Mouse (Mus musculus): ENCODE measurements around the gene Ptf1a. TPM values are rescaled to one million over a fixed set of nuclear protein-coding genes. Genes with fewer than 3 reads are reported as not detected.

Ptf1a gene
- total RNA-seq (2018; cell fraction: chromatin; rRNA removed) = not detected
- total RNA-seq (2018; cell fraction: cytosol; rRNA removed) = not detected
- not detected for total RNA-seq (2018; cell fraction: nucleus; rRNA removed)
- polyA plus RNA-seq (2018) = not detected in 3 replicates

GRCm38 (mm10) chr2:19444931-19445831 lies at the start of gene Ptf1a:
Ptf1a (plus strand) TSS chr2:19445663.
- 5% methylated on average over 53 of the region's 53 CpGs for WGBS (ENCODE audit: missing documents)
- Histone ChIP-seq H3K79me2 (ENCODE audit: inconsistent target) (no peaks in the 10 kb centered on the region), H3K27ac (no peak within 1 kb of the TSS), H3K4me3 (ENCODE audit: inconsistent target) (no peak within 1 kb of the TSS), H3K36me3 (ENCODE audit: inconsistent target) (no peaks in the 10 kb centered on the region)

DNA sequence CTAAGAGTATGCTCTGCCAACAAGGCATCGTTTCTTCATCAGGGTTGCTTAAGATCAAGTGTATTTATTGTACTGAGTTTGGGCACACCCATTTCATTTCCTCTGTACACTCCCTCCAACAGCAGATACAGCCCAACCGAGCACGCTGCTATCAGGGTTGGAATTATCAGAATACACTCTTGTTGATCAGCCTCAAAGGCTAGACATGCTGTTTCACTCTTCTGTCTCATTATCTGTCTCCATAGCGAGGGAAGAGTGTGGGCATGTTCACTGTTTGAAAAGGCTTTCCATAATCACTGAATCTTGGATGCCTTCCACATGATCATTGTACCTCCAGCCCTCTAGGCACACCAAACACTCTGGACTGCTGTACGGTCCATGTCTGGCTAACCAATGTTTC lies 40.1 kb upstream of the Ptf1a start:
- 90% methylated on average over 5 of the region's 5 CpGs for WGBS (ENCODE audit: missing documents)
- Histone ChIP-seq H3K79me2 (ENCODE audit: inconsistent target) (no peaks in the 10 kb centered on the region), H3K27ac (no peak overlapping the region), H3K4me3 (ENCODE audit: inconsistent target) (no peak overlapping the region), H3K36me3 (ENCODE audit: inconsistent target) (no peaks in the 10 kb centered on the region)

- no peak overlapping the region for H3K27ac ChIP-seq
- no peak overlapping the region for H3K4me3 ChIP-seq (ENCODE audit: inconsistent target)
- no peaks in the 10 kb centered on the region for H3K36me3 ChIP-seq (ENCODE audit: inconsistent target)
- 86% methylated on average over 3 of the region's 3 CpGs for whole genome bisulfite sequencing (ENCODE audit: missing documents)
- H3K79me2 ChIP-seq (ENCODE audit: inconsistent target) = no peaks in the 10 kb centered on the region
These were observed 38.9 kb upstream of the Ptf1a start for GRCm38 (mm10) chr2:19406531-19406930.

- H3K36me3 ChIP-seq (ENCODE audit: inconsistent target) = no peaks in the 10 kb centered on the region
- H3K79me2 ChIP-seq (ENCODE audit: inconsistent target) = no peaks in the 10 kb centered on the region
- 20% methylated on average over 19 of the region's 19 CpGs for WGBS (ENCODE audit: missing documents)
- H3K4me3 ChIP-seq (ENCODE audit: inconsistent target) = no peak overlapping the region
- no peak overlapping the region for H3K27ac ChIP-seq
These were observed 31.1 kb upstream of the Ptf1a start for GRCm38 (mm10) chr2:19414222-19414965.

DNA sequence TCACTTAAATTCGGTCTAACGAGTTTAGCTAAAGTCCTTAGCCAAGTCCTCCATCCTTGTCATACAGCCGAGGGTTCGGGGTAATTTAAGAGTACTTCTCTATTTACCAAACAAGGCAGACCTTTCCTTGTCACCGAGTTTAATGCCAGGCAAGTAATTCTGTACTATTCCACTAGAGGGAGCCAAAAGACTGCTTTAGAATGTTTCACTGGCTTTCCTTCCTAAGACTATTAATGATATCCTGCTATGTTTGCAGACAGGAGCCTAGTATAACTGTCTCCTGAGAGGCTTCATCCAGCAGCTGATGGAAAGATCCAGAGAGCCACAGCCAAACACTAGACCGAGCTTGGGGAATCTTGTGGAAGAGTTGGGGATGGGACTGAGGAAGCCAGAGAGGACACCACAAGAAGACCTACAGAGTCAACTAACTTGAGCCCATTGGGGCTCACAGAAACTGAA lies 30.4 kb upstream of the Ptf1a start:
- Histone ChIP-seq H3K4me3 (ENCODE audit: inconsistent target) (no peak overlapping the region), H3K79me2 (ENCODE audit: inconsistent target) (no peaks in the 10 kb centered on the region), H3K27ac (no peak overlapping the region), H3K36me3 (ENCODE audit: inconsistent target) (no peaks in the 10 kb centered on the region)
- 2% methylated on average over 6 of the region's 6 CpGs for WGBS (ENCODE audit: missing documents)

DNA sequence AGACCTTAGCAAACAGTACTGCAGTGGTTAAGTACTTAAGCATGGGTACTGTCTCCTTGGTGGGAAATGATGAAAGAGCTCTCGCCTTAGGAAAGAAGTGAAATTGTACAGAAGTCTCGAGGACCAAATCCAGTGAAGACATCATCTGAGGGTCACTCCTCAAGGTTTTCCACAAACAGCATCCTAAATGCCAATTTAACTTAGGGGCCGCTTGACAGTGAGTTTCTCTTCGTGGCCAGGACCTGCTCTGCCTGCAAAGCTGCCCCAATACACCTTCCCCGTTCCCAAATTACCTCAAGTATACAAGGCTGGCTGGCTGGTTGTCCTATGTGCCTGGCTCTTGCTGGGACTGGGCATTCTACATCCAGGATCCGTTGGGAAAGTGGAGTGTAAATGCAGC lies 29.4 kb upstream of the Ptf1a start:
- Histone ChIP-seq H3K27ac (no peak overlapping the region), H3K79me2 (ENCODE audit: inconsistent target) (no peaks in the 10 kb centered on the region), H3K36me3 (ENCODE audit: inconsistent target) (no peaks in the 10 kb centered on the region), H3K4me3 (ENCODE audit: inconsistent target) (no peak overlapping the region)
- 63% methylated on average over 6 of the region's 6 CpGs for WGBS (ENCODE audit: missing documents)

DNA sequence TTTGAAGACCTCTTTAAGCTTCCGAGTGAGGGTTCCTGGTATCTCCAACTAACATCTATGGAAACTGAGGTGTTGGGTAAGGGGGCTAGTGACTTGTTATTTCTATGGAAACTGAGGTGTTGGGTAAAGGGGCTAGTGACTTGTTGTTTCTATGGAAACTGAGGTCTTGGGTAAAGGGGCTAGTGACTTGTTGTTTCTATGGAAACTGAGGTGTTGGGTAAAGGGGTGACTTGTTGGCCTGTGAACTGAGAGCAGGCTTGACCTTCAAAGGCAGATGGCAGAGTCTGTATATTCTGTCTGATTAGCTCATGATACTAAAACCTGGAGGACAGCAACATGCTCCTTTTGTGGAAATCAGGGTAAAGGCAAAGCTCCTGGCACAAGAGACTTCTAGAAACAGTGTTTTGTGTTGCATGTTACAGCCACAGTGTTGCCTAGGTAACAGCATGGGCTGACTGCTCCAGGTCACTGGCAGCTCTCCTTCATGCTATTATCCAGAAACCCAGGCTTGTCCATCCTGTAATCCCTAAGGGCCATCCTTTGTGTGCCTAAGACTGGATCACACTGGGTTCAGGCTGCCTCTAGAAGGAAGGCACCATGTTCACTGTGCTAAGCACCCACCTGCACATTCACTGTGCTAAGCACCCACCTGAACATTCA lies 25.6 kb upstream of the Ptf1a start:
- WGBS (ENCODE audit: missing documents) = 73% methylated on average over 1 of the region's 1 CpGs
- Histone ChIP-seq H3K27ac (no peak overlapping the region), H3K4me3 (ENCODE audit: inconsistent target) (no peak overlapping the region), H3K79me2 (ENCODE audit: inconsistent target) (no peaks in the 10 kb centered on the region), H3K36me3 (ENCODE audit: inconsistent target) (no peaks in the 10 kb centered on the region)

GRCm38 (mm10) chr2:19422226-19422625 lies 23.2 kb upstream of the Ptf1a start:
- no peaks in the 10 kb centered on the region for H3K36me3 ChIP-seq (ENCODE audit: inconsistent target)
- no peak overlapping the region for H3K27ac ChIP-seq
- H3K79me2 ChIP-seq (ENCODE audit: inconsistent target) = no peaks in the 10 kb centered on the region
- H3K4me3 ChIP-seq (ENCODE audit: inconsistent target) = no peak overlapping the region

DNA sequence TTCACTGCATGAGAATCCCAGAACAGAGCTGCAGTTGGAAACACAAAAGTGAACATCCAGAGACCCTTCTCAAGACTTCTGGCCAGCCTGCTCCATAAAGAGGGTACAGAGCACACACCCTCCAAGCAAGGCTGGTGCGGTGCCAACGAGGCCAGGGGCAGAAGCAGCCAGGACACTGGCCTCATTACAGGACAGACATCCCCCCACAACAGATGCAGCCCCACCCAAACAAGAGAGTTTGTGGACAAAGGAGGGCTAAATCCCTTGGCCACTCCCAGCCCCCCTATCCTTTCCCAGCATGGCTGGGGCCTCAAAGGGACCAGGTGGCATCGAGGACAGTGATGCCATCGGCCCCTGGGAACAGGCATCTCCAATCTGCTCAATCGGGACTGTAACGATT lies 22.4 kb upstream of the Ptf1a start:
- Histone ChIP-seq H3K36me3 (ENCODE audit: inconsistent target) (no peaks in the 10 kb centered on the region), H3K4me3 (ENCODE audit: inconsistent target) (no peak overlapping the region), H3K27ac (no peak overlapping the region), H3K79me2 (ENCODE audit: inconsistent target) (no peaks in the 10 kb centered on the region)
- WGBS (ENCODE audit: missing documents) = 81% methylated on average over 6 of the region's 6 CpGs

GRCm38 (mm10) chr2:19429031-19429430 lies 16.4 kb upstream of the Ptf1a start:
- WGBS (ENCODE audit: missing documents) = 12% methylated on average over 10 of the region's 10 CpGs
- Histone ChIP-seq H3K79me2 (ENCODE audit: inconsistent target) (no peaks in the 10 kb centered on the region), H3K4me3 (ENCODE audit: inconsistent target) (no peak overlapping the region), H3K27ac (no peak overlapping the region), H3K36me3 (ENCODE audit: inconsistent target) (no peaks in the 10 kb centered on the region)

GRCm38 (mm10) chr2:19429691-19430690 lies 15.5 kb upstream of the Ptf1a start:
- 11% methylated on average over 31 of the region's 31 CpGs for WGBS (ENCODE audit: missing documents)
- Histone ChIP-seq H3K27ac (no peak overlapping the region), H3K36me3 (ENCODE audit: inconsistent target) (no peaks in the 10 kb centered on the region), H3K79me2 (ENCODE audit: inconsistent target) (no peaks in the 10 kb centered on the region), H3K4me3 (ENCODE audit: inconsistent target) (no peak overlapping the region)

DNA sequence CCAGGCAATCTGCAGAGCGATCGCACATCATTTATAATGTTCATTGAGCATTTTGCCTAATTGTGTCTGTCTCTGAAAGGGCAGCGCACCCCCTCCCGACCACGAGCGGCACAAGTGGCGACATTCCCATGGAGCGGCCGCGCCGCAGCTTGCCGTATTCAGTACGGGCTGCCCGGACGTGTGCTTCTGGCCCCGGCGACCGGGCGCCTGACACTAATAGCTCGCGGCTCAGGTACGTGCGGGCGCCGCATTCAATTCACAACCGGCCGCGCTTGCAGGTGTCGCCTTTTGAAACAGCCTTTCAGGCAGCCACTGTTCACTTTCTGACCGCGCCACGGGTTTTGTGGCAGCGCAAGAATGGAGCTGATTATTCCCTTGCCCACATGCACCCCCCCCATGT lies 14.7 kb upstream of the Ptf1a start:
- Histone ChIP-seq H3K36me3 (ENCODE audit: inconsistent target) (no peaks in the 10 kb centered on the region), H3K27ac (no peak overlapping the region), H3K79me2 (ENCODE audit: inconsistent target) (no peaks in the 10 kb centered on the region), H3K4me3 (ENCODE audit: inconsistent target) (no peak overlapping the region)
- WGBS (ENCODE audit: missing documents) = 4% methylated on average over 31 of the region's 33 CpGs

GRCm38 (mm10) chr2:19431186-19431585 lies 14.3 kb upstream of the Ptf1a start:
- Histone ChIP-seq H3K4me3 (ENCODE audit: inconsistent target) (no peak overlapping the region), H3K27ac (no peak overlapping the region), H3K79me2 (ENCODE audit: inconsistent target) (no peaks in the 10 kb centered on the region), H3K36me3 (ENCODE audit: inconsistent target) (no peaks in the 10 kb centered on the region)
- WGBS (ENCODE audit: missing documents) = 9% methylated on average over 15 of the region's 18 CpGs
